Mouse (Mus musculus) forebrain, embryonic 11.5 days (tissue): Measurements from ENCODE around the gene Med28. TPM values are rescaled to one million over a fixed set of nuclear protein-coding genes. Genes with fewer than 3 reads are reported as not detected.

Source experiments
- ATAC-seq: fragments of 200-750 bp; cut with Nextera tagmentation; replicated peaks from 2 replicates; pipeline ENCODE4 v1.8.0; 2017; ENCODE audit warnings: moderate TSS enrichment; ENCODE audit not compliant: low FRiP score
- DNase-seq: peaks from one replicate; pipeline ENCODE4 v3.0.0-alpha.2; 2017; ENCODE audit warnings: low spot score
- H3K27ac ChIP-seq: fragments of 300-500 bp; sonication (generic); 2 replicates; pipeline ENCODE4 v1.5.1; 2014; ENCODE audit warnings: low read depth, low read length
- H3K27me3 ChIP-seq: fragments of 300-500 bp; sonication (generic); 2 replicates; pipeline ENCODE4 v1.6.1; 2014; ENCODE audit warnings: mild to moderate bottlenecking, low read length, mixed read lengths; ENCODE audit not compliant: control insufficient read depth, insufficient read depth
- H3K36me3 ChIP-seq: fragments of 300-500 bp; sonication (generic); 2 replicates; pipeline ENCODE4 v1.6.1; 2014; ENCODE audit warnings: mild to moderate bottlenecking, low read length, moderate library complexity, mixed read lengths; ENCODE audit not compliant: control insufficient read depth, insufficient read depth
- H3K4me1 ChIP-seq: fragments of 300-500 bp; sonication (generic); replicated peaks from 2 replicates; pipeline ENCODE4 v1.6.1; 2014; ENCODE audit warnings: low read length, mixed read lengths; ENCODE audit not compliant: control insufficient read depth, insufficient read depth
- H3K4me2 ChIP-seq: fragments of 300-500 bp; sonication (generic); 2 replicates; pipeline ENCODE4 v1.6.1; 2014; ENCODE audit warnings: low read depth, mild to moderate bottlenecking, low read length, moderate library complexity, mixed read lengths; ENCODE audit not compliant: severe bottlenecking
- H3K4me3 ChIP-seq: fragments of 300-500 bp; sonication (generic); 2 replicates; pipeline ENCODE4 v1.5.1; 2014; ENCODE audit warnings: low read depth, low read length
- H3K9ac ChIP-seq: fragments of 300-500 bp; sonication (generic); 2 replicates; pipeline ENCODE4 v1.6.1; 2014; ENCODE audit warnings: low read length
- H3K9me3 ChIP-seq: fragments of 300-500 bp; sonication (generic); 2 replicates; pipeline ENCODE4 v1.6.1; 2016; ENCODE audit warnings: low read length, mixed read lengths; ENCODE audit not compliant: control insufficient read depth
- WGBS: fragments of 180-500 bp; shearing (Covaris S2); extraction: QIAGEN DNeasy Blood & Tissue Kit; methylation state at CpG from one replicate; pipeline ENCODE4 v1.1.7; 2014; 5-methylcytosine and 5-hydroxymethylcytosine counted together
- polyA plus RNA-seq: library from polyadenylated mRNA; unstranded; fragments of >200 nt; fragmentation: Nextera tagmentation; extraction: Ambion mirVana; gene quantifications from 2 replicates; pipeline ENCODE4 v1.2.1, GENCODE M21; 2014

Med28 gene
- polyA plus RNA-seq, 1 experiment from 2014 or later = 285 TPM

DNA sequence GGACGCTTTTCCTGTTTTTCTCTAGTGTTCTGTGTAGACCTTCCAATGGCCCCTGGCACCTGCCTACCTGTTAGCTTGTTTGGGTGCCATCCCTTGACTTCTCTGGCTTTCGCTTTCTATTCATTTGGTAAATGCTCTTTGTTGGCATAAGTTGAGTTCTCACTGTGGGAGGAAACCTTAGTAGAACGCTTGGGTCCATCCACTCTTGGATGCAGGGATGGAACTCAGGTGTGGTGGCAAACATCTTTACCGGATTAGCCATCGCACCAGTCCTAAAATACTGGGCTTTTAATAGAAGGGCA lies 731 bp downstream of the Med28 start:
- DNase-seq = no peak
- H3K27ac ChIP-seq = no peak overlapping the region
- peak overlapping the region; percentile 90 for H3K9ac ChIP-seq
- peaks cover 2% of the 10 kb centered on the region; the same call in 1 of the 2 replicates for H3K36me3 ChIP-seq
- H3K4me2 ChIP-seq = peak overlapping the region; percentile 90
- WGBS = 3% methylated on average over 5 of the region's 5 CpGs
- no peak for ATAC-seq
- H3K4me3 ChIP-seq = peak overlapping the region; percentile 94
- no peaks in the 10 kb centered on the region for H3K9me3 ChIP-seq
- H3K27me3 ChIP-seq = no peaks in the 10 kb centered on the region
- H3K4me1 ChIP-seq = peaks cover 5% of the 10 kb centered on the region; the same call in 1 of the 2 replicates

DNA sequence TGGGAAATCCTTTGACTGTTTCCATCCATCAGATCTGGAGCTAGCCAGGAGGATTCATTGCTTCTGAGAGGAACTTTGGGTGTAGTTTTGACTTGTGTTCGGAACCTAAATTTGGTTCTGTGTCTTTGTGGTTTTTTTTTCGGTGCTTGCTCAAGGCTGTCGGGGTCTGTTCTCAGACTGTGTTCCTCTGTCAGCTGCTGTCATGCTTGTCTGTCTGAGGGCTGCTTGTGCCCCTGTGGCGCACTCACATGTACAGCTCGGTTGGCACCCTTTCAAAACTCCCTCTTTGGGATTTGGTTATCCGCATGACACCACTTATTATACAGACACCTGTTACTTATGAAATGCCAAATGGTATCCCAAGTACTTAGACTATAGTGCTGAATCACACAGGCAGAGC lies 1.6 kb downstream of the Med28 start:
- H3K4me3 ChIP-seq = no peak overlapping the region
- H3K4me2 ChIP-seq = peak overlapping the region; percentile 90
- H3K27ac ChIP-seq = no peak overlapping the region
- peaks cover 5% of the 10 kb centered on the region; the same call in 1 of the 2 replicates for H3K4me1 ChIP-seq
- ATAC-seq (no peak), DNase-seq (peak; percentile 33)
- H3K36me3 ChIP-seq = peaks cover 5% of the 10 kb centered on the region; the same call in 1 of the 2 replicates
- no peaks in the 10 kb centered on the region for H3K27me3 ChIP-seq
- WGBS = 93% methylated on average over 6 of the region's 6 CpGs
- H3K9ac ChIP-seq = no peak overlapping the region
- H3K9me3 ChIP-seq = no peaks in the 10 kb centered on the region

DNA sequence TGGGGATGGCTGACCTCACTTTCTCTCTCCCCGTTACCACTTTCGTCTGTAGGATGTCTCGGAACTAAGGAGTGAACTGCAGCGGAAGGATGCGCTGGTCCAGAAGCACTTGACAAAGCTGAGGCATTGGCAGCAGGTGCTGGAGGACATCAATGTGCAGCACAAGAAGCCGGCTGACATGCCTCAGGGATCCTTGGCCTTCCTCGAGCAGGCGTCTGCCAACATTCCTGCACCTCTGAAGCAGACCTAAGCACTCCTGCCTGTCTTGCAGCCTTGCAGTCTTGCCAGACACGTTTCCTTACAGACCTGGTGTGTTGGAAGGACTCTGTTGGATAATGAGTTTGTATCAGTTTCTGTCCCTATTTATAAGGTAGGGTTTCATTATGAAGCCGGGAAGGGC lies 5.1 kb downstream of the Med28 start:
- H3K36me3 ChIP-seq = peaks cover 10% of the 10 kb centered on the region; the same call in 1 of the 2 replicates
- no peak overlapping the region for H3K27ac ChIP-seq
- H3K9me3 ChIP-seq = no peaks in the 10 kb centered on the region
- no peak for DNase-seq
- no peak overlapping the region for H3K9ac ChIP-seq
- no peaks in the 10 kb centered on the region for H3K27me3 ChIP-seq
- 91% methylated on average over 10 of the region's 10 CpGs for WGBS
- no peak for ATAC-seq
- H3K4me3 ChIP-seq = no peak overlapping the region
- peaks cover 5% of the 10 kb centered on the region; the same call in 1 of the 2 replicates for H3K4me1 ChIP-seq
- H3K4me2 ChIP-seq = no peak overlapping the region

DNA sequence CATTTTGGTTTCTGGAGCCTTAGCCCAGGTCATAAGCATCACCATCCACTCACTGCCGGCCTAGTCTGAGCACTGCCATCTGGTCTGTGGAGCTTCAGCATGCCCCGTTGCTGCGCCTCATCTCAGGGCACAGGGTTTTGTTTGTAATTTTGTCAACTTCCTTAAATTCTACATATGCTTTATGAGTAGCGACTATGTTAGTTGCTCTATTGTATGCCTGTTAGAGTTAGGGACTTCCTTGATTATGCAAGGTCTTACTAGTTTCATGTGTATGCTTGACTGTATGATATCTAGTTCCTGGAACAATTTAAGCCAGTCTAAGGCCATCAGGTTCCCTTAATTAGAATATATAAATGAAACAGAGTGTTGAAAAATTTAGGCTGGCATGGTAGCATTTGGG lies 6.3 kb downstream of the Med28 start:
- H3K36me3 ChIP-seq = peaks cover 10% of the 10 kb centered on the region; the same call in 1 of the 2 replicates
- H3K4me3 ChIP-seq = no peak overlapping the region
- no peak overlapping the region for H3K27ac ChIP-seq
- H3K9ac ChIP-seq = no peak overlapping the region
- ATAC-seq (no peak), DNase-seq (no peak)
- no peak overlapping the region for H3K4me2 ChIP-seq
- no peaks in the 10 kb centered on the region for H3K27me3 ChIP-seq
- WGBS = 93% methylated on average over 4 of the region's 4 CpGs
- no peaks in the 10 kb centered on the region for H3K9me3 ChIP-seq
- peaks cover 2% of the 10 kb centered on the region; the same call in 1 of the 2 replicates for H3K4me1 ChIP-seq

DNA sequence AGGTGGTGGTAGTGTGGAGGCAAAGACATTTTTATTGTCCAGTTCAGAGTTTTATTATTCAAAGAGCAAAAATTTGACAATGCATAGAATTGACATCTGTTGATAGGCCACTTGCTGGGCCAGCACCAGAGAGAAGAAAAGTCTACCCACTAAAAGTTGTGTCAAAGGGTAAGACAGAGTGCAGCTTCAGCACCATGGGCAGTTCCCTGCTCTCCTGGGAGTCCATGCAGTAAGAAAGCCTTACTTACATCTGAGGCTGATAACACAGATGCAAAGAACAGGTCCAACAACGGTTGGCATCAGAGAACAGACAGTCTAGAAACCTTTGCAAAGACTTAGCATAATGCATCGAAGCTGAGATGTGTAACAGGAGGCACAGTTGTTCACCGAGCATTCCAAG lies 9.7 kb downstream of the Med28 start:
- Histone ChIP-seq H3K4me1 (no peaks in the 10 kb centered on the region), H3K4me2 (no peak overlapping the region), H3K4me3 (no peak overlapping the region), H3K9me3 (no peaks in the 10 kb centered on the region), H3K9ac (no peak overlapping the region), H3K27ac (no peak overlapping the region), H3K27me3 (no peaks in the 10 kb centered on the region), H3K36me3 (peaks cover 10% of the 10 kb centered on the region; the same call in 1 of the 2 replicates)
- ATAC-seq (no peak), DNase-seq (no peak)
- 90% methylated on average over 3 of the region's 3 CpGs for WGBS

DNA sequence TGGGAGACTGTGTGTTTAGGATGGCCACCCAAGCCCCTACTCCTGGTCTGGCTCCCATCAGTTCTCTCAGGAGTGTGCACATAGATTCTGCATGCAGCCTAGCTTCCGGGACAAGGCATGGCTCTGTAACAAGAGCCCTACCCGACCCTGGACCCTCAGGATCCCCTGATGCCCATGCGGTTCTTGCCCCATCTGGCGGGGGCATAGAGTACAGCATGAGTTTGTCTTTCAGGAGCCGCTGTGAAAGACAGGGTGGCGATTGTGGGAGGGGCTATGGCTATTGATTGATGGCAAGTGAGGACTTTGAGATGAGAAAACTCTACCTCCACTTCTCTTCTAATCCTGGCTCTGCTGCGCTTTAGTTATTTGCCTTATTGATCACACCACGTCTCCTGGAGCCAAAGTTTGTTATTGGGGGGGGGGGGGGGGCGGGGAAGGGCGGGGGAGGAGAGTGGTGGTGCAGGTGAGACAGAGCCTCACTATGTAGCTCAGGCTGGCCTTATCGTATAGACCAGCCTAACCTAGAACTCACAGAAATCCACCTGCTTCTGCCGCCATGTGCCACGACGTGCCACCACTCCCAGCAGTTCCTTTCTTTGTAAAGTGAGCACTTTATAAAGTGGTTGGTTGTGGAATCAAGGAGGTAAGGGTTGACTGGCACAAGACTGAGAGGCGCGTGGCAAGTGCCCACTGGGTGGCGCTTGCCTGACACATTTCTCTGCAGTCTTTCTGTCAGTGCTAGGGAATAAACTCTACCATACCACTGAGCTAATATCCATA lies 14.5 kb downstream of the Med28 start:
- DNase-seq = peak; percentile 80
- peak; percentile 90 for ATAC-seq
- H3K9me3 ChIP-seq = no peaks in the 10 kb centered on the region
- H3K9ac ChIP-seq = no peak overlapping the region
- H3K36me3 ChIP-seq = no peaks in the 10 kb centered on the region
- 0 out of 2 replicates have a peak overlapping the region, but pooled peaks have one; percentile 21 for H3K4me2 ChIP-seq
- no peaks in the 10 kb centered on the region for H3K4me1 ChIP-seq
- H3K27ac ChIP-seq = no peak overlapping the region
- no peak overlapping the region for H3K4me3 ChIP-seq
- H3K27me3 ChIP-seq = no peaks in the 10 kb centered on the region
- 6% methylated on average over 17 of the region's 17 CpGs for WGBS

DNA sequence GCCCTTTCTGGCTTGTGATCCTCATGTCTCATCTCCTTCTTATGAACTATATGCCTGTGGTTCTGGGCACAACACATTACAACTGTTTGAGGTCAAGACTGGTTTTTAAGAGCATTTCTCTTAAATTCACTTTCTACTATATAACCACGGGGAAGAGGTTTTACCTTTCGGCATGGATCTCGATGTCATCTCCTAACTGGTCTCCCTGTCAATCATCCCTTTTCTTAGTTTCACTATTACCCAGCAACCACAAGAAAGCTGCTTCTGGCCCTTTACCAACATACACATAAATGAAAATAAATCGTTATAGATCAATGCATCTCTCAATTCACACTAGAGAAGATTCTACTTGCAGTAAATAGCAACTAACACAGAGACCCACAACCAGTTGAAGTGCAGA lies 15.1 kb downstream of the Med28 start:
- H3K9ac ChIP-seq = no peak overlapping the region
- no peaks in the 10 kb centered on the region for H3K4me1 ChIP-seq
- H3K4me3 ChIP-seq = no peak overlapping the region
- H3K36me3 ChIP-seq = no peaks in the 10 kb centered on the region
- no peak for DNase-seq
- ATAC-seq = no peak
- 76% methylated on average over 4 of the region's 4 CpGs for WGBS
- no peaks in the 10 kb centered on the region for H3K27me3 ChIP-seq
- H3K9me3 ChIP-seq = no peaks in the 10 kb centered on the region
- no peak overlapping the region for H3K4me2 ChIP-seq
- no peak overlapping the region for H3K27ac ChIP-seq

DNA sequence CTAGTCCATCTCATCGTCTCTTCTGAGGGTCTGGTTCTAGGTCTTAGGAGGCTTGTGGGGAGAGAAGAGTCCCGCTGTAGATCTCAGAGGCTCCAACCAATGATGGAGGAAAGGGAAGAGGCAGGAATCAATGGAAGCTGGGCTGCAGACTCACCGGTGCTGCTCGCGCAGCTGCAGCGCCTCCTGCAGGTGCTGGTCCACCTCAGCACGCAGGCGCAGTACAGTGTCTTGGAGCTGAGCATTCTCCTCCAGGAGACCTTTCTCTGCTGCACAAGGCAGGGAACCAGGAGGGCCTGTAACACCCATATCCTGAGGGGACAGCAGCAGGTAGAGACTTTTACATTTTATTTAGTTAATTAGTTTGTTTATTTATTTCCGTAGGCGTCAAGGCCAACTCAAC lies 19.5 kb downstream of the Med28 start:
- no peak overlapping the region for H3K9ac ChIP-seq
- no peaks in the 10 kb centered on the region for H3K36me3 ChIP-seq
- no peak overlapping the region for H3K4me2 ChIP-seq
- no peak for ATAC-seq
- no peak overlapping the region for H3K4me3 ChIP-seq
- H3K27me3 ChIP-seq = no peaks in the 10 kb centered on the region
- no peak overlapping the region for H3K27ac ChIP-seq
- DNase-seq = no peak
- no peaks in the 10 kb centered on the region for H3K9me3 ChIP-seq
- no peaks in the 10 kb centered on the region for H3K4me1 ChIP-seq
- 56% methylated on average over 10 of the region's 10 CpGs for WGBS

DNA sequence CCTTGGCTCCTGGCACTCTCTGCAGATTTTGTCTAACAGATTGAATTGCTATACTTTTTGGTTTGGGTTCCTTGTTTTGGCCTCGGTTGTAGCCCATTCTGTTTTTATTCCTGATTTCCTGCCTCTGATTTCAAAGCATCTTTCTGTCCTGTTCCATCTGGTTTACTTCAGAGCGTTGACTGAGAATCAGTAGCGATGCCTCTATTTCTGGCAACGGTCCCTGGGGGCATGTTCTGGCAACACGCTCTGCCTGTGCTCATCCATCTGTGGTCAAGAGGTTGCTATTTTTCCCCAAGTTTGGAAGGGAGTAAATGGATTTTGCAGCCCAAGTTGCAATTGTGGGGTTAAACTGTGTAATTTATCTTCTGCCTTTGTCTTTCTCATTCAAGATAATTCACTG lies 23.3 kb downstream of the Med28 start:
- no peaks in the 10 kb centered on the region for H3K36me3 ChIP-seq
- no peak overlapping the region for H3K4me2 ChIP-seq
- DNase-seq (no peak), ATAC-seq (no peak)
- H3K9me3 ChIP-seq = no peaks in the 10 kb centered on the region
- H3K4me1 ChIP-seq = no peaks in the 10 kb centered on the region
- 89% methylated on average over 5 of the region's 5 CpGs for WGBS
- H3K9ac ChIP-seq = no peak overlapping the region
- no peaks in the 10 kb centered on the region for H3K27me3 ChIP-seq
- no peak overlapping the region for H3K27ac ChIP-seq
- no peak overlapping the region for H3K4me3 ChIP-seq
